Mouse (Mus musculus) kidney, adult 2 months (tissue): ENCODE results near the gene Nrf1.

ENCODE experiments used
- CTCF ChIP-seq: fragments of 200-500 bp; conservative IDR thresholded peaks from 2 replicates; pipeline ENCODE4 v1.5.1; 2011; ENCODE audit warnings: low read depth, mild to moderate bottlenecking, control low read depth, low read length, moderate library complexity, mixed read lengths; ENCODE audit not compliant: insufficient read depth, insufficient read length
- POLR2A ChIP-seq: fragments of 200-500 bp; IDR thresholded peaks from one replicate; pipeline ENCODE4 v1.6.1; 2011; ENCODE audit warnings: low read depth, low read length, control low read depth

- TF ChIP-seq CTCF (no peak), POLR2A (no peak)
Measured at GRCm38 (mm10) chr6:30147753-30148152, 100.0 kb downstream of the Nrf1 start.
